Mouse (Mus musculus): ENCODE results near the gene Etl4. TPM values are rescaled to one million over a fixed set of nuclear protein-coding genes. Genes with fewer than 3 reads are reported as not detected.

Gene Etl4
- polyA plus RNA-seq, 1 experiment from 2014 or later: 16.1 TPM

DNA sequence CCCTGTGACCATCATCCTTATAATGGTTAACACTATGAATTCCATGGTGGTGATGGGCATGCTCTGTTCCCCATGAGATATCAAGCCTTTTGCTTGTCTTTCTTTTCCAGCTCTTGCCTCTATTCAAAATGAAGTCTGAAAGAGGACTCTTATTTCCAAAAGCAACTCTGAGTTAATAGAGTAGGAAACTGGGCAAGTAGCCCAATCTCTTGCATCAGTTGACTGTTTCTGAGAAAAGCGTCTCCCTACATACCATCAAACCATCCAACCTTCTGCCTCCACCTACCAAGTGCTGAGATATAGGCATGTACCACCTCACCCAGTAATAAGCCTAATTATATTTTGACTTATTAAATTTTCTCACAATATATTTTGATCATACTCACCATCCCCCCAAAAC, 658.9 kb downstream of the Etl4 start:
- Histone ChIP-seq H3K9me3 (ENCODE audit: control insufficient read depth) (no peaks in the 10 kb centered on the region), H3K4me1 (replicated peaks; ENCODE audit: control insufficient read depth, insufficient read depth, low read length) (no peaks in the 10 kb centered on the region), H3K9ac (ENCODE audit: low read depth, low read length) (no peak overlapping the region), H3K36me3 (ENCODE audit: control insufficient read depth, insufficient read depth) (no peaks in the 10 kb centered on the region; the same call in 1 of the 2 replicates), H3K27ac (ENCODE audit: low read depth, low read length) (no peak overlapping the region), H3K4me3 (ENCODE audit: low read depth, low read length) (no peak overlapping the region), H3K4me2 (replicated peaks; ENCODE audit: low read depth) (no peak overlapping the region), H3K27me3 (replicated peaks; ENCODE audit: control insufficient read depth, insufficient read depth, low read length) (no peaks in the 10 kb centered on the region)
- WGBS: 82% methylated on average over 1 of the region's 1 CpGs
- no peak for ATAC-seq
- no peak for TF ChIP-seq CTCF (IDR thresholded peaks at IDR 0.05; ENCODE audit: low read depth)

DNA sequence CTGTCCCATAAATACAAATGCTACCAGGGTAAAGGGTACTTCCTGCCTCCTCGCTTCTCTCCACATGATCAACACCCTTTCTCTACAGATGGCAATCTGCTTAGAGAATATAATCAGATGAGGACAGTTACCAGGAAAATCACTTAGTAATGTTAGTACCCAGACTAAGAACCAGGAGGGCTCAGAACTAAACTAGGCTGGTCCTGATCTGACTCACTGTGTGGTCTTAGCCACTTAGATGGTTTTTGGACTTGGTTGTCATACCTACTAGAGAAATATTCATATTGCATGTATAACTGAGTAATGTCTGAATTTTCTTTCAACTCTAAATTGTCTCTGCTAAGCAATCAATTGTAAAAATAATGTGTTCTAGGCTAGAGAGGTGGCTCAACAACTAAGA, 662.4 kb downstream of the Etl4 start:
- TF ChIP-seq CTCF (IDR thresholded peaks at IDR 0.05; ENCODE audit: low read depth): no peak
- peaks cover 4% of the 10 kb centered on the region; the same call in 1 of the 2 replicates for H3K36me3 ChIP-seq (ENCODE audit: control insufficient read depth, insufficient read depth)
- 88% methylated on average over 1 of the region's 1 CpGs for WGBS

GRCm38 (mm10) chr2:20580331-20580730, 670.8 kb downstream of the Etl4 start:
- H3K4me2 ChIP-seq (replicated peaks; ENCODE audit: low read depth): no peak overlapping the region
- H3K27ac ChIP-seq (ENCODE audit: low read depth, low read length): no peak overlapping the region
- H3K4me1 ChIP-seq (replicated peaks; ENCODE audit: control insufficient read depth, insufficient read depth, low read length): no peaks in the 10 kb centered on the region; the same call in 1 of the 2 replicates
- H3K27me3 ChIP-seq (replicated peaks; ENCODE audit: control insufficient read depth, insufficient read depth, low read length): no peaks in the 10 kb centered on the region
- H3K9ac ChIP-seq (ENCODE audit: low read depth, low read length): no peak overlapping the region
- peaks cover 5% of the 10 kb centered on the region; the same call in 1 of the 2 replicates for H3K36me3 ChIP-seq (ENCODE audit: control insufficient read depth, insufficient read depth)
- no peak for TF ChIP-seq CTCF (IDR thresholded peaks at IDR 0.05; ENCODE audit: low read depth)
- WGBS: 73% methylated on average over 3 of the region's 3 CpGs
- H3K9me3 ChIP-seq (ENCODE audit: control insufficient read depth): no peaks in the 10 kb centered on the region
- ATAC-seq: no peak
- H3K4me3 ChIP-seq (ENCODE audit: low read depth, low read length): no peak overlapping the region

More for the DNA sequence above, 662.4 kb downstream of the Etl4 start:
- ATAC-seq: no peak
- Histone ChIP-seq H3K4me2 (replicated peaks; ENCODE audit: low read depth) (no peak overlapping the region), H3K4me1 (replicated peaks; ENCODE audit: control insufficient read depth, insufficient read depth, low read length) (no peaks in the 10 kb centered on the region), H3K27me3 (replicated peaks; ENCODE audit: control insufficient read depth, insufficient read depth, low read length) (no peaks in the 10 kb centered on the region), H3K9ac (ENCODE audit: low read depth, low read length) (no peak overlapping the region), H3K27ac (ENCODE audit: low read depth, low read length) (no peak overlapping the region), H3K4me3 (ENCODE audit: low read depth, low read length) (no peak overlapping the region), H3K9me3 (ENCODE audit: control insufficient read depth) (no peaks in the 10 kb centered on the region)

DNA sequence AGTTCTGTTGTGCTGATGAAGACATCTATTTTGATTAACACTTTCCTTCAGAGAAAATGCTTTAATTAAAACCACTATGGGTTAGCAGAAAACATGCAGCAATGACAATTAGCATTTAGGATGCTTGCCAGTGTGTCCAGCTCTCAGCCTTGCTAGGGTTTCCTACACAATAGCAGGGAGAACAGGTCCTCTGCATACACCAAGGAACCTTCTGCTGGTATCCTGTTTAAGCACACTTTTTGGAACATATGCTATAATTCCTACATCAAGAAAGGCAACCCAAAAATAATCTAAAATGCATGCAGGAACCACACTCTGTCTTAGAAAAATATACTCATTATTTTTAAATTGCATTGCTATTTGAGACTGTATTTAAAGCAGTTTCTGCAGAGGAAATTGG, 673.5 kb downstream of the Etl4 start:
- TF ChIP-seq CTCF (IDR thresholded peaks at IDR 0.05; ENCODE audit: low read depth): no peak
- no peaks in the 10 kb centered on the region for H3K27me3 ChIP-seq (replicated peaks; ENCODE audit: control insufficient read depth, insufficient read depth, low read length)
- H3K9me3 ChIP-seq (ENCODE audit: control insufficient read depth): no peaks in the 10 kb centered on the region
- no peak overlapping the region for H3K27ac ChIP-seq (ENCODE audit: low read depth, low read length)
- ATAC-seq: no peak
- no peak overlapping the region for H3K9ac ChIP-seq (ENCODE audit: low read depth, low read length)
- no peak overlapping the region for H3K4me2 ChIP-seq (replicated peaks; ENCODE audit: low read depth)
- H3K36me3 ChIP-seq (ENCODE audit: control insufficient read depth, insufficient read depth): no peaks in the 10 kb centered on the region
- no peaks in the 10 kb centered on the region; the same call in 1 of the 2 replicates for H3K4me1 ChIP-seq (replicated peaks; ENCODE audit: control insufficient read depth, insufficient read depth, low read length)
- H3K4me3 ChIP-seq (ENCODE audit: low read depth, low read length): no peak overlapping the region

DNA sequence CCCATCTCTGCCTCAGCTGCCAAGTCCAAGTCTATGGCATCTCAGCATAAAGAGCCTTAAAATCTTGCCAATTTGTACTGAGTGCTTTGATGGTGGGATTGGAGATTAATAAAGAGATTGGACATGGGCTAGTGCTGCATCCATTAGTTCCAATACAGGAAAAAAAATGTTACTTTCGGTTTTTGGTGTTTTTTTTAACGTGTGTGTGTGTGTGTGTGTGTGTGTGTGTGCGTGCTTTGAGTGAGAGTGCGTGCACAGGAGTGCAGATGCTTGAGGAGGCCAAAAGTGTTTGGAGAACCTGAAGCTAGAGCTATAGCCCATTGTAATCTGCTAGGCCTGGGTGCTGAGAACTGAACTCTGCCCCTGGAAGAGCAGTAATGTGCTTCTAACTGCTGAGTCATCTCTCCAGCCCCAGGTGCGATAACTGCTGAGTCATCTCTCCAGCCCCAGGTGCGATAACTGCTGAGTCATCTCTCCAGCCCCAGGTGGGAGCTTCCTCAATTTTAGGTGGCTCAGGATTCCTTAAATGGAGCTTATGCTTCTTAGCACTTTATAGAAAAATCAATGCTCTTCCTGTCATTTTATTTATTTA, 674.1 kb downstream of the Etl4 start:
- Histone ChIP-seq H3K27me3 (replicated peaks; ENCODE audit: control insufficient read depth, insufficient read depth, low read length) (no peaks in the 10 kb centered on the region), H3K9me3 (ENCODE audit: control insufficient read depth) (no peaks in the 10 kb centered on the region), H3K9ac (ENCODE audit: low read depth, low read length) (no peak overlapping the region), H3K4me3 (ENCODE audit: low read depth, low read length) (no peak overlapping the region), H3K4me1 (replicated peaks; ENCODE audit: control insufficient read depth, insufficient read depth, low read length) (no peaks in the 10 kb centered on the region; the same call in 1 of the 2 replicates), H3K4me2 (replicated peaks; ENCODE audit: low read depth) (no peak overlapping the region), H3K27ac (ENCODE audit: low read depth, low read length) (no peak overlapping the region), H3K36me3 (ENCODE audit: control insufficient read depth, insufficient read depth) (no peaks in the 10 kb centered on the region)
- 73% methylated on average over 6 of the region's 6 CpGs for WGBS
- no peak for TF ChIP-seq CTCF (IDR thresholded peaks at IDR 0.05; ENCODE audit: low read depth)
- peak; percentile 70 for ATAC-seq

- Histone ChIP-seq H3K4me2 (replicated peaks; ENCODE audit: low read depth) (no peak overlapping the region), H3K4me1 (replicated peaks; ENCODE audit: control insufficient read depth, insufficient read depth, low read length) (no peaks in the 10 kb centered on the region; the same call in 1 of the 2 replicates), H3K27ac (ENCODE audit: low read depth, low read length) (no peak overlapping the region), H3K9me3 (ENCODE audit: control insufficient read depth) (no peaks in the 10 kb centered on the region), H3K36me3 (ENCODE audit: control insufficient read depth, insufficient read depth) (no peaks in the 10 kb centered on the region), H3K27me3 (replicated peaks; ENCODE audit: control insufficient read depth, insufficient read depth, low read length) (no peaks in the 10 kb centered on the region), H3K9ac (ENCODE audit: low read depth, low read length) (no peak overlapping the region), H3K4me3 (ENCODE audit: low read depth, low read length) (no peak overlapping the region)
- 94% methylated on average over 2 of the region's 2 CpGs for WGBS
- TF ChIP-seq CTCF (IDR thresholded peaks at IDR 0.05; ENCODE audit: low read depth): no peak
- no peak for ATAC-seq
Measured at GRCm38 (mm10) chr2:20587913-20588312, 678.3 kb downstream of the Etl4 start.
